Mouse (Mus musculus) lung, postnatal 4 days (tissue): Measurements from ENCODE around the gene Glud1.

Source experiments
- DNase-seq, 2 experiments: peaks; one replicate each; pipeline ENCODE4 v3.0.0; 2021

The Glud1 gene

DNA sequence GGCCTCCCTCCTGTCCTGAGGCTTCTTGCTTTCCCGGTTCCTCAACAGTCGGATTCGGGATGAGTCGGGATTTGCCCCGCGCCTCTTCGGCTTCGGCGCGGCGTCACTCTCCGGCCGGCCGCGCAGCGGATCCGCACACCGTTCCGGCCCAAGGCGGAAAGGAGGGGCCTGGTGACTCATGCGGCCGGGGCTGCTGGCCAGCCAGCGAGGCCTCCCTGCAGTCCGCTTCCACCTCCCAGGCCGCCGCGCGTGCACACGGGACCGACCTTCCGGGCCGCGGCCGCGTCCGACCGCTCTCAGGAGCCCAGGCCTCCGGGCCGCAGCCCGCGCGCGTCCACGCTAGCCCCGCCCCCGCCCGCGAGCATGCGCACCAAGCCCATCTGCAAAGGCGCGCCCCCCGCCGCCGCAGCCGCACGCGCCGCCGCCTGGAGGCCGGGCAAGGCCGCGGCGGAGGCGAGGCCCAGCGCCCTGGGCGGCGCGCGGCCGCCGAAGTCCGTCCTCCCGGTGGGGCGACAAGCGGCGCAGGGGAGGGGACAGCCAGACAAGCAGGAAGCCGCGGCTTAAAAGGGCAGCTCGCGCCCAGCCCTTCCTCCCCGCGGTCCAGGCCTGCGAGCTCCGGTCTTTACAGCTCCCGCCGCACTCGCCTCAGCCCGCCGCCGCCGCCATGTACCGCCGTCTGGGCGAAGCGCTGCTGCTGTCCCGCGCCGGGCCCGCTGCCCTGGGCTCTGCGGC lies at the start of gene Glud1, which contains the start of gene Shld2:
Gene Glud1 (plus strand): TSS at position 494 of the 732 bp plus-strand sequence.
Gene Shld2 (minus strand): TSS at position 260 of the 732 bp plus-strand sequence.
- DNase-seq, result peak; percentile 98 to 99

DNA sequence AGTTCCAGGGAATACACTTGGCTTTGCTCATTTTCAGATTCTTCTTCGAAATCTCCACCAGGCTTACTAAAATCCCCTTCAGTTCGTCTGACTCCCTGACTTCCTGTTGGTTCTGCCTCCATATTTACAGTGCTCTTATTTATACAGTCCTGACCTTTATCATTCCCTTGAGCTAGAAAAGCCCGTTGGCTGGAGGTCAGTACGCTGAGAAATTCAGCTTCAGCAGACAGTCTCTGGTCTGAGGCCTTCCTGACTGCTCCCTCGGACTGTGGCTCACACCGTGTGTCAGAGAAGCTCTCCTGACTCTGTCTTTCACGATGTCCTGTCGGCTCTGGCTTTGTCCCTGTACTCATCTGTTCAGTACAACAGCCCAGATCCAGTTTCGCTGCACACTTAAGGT lies 42.5 kb upstream of the Glud1 start:
- DNase-seq, result no peak

DNA sequence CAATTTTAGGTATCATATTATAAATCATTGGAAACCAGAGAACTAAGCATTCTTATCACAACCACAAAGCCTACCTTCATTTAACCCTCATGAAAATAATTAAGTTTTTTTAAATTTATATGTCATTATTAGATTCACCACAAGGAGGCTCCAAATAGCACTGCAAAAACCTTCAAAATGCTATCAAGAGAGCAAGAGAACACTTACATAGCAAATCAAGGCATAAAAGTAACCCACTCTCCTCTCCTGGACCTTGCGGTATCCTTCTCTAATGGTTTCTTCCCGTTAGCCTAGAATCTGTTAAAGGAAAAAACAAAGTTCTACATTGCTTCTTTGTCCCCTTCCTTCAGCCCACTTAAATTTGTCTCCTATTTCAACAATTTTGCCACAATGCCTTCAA lies 37.2 kb upstream of the Glud1 start:
- DNase-seq, result no peak

DNA sequence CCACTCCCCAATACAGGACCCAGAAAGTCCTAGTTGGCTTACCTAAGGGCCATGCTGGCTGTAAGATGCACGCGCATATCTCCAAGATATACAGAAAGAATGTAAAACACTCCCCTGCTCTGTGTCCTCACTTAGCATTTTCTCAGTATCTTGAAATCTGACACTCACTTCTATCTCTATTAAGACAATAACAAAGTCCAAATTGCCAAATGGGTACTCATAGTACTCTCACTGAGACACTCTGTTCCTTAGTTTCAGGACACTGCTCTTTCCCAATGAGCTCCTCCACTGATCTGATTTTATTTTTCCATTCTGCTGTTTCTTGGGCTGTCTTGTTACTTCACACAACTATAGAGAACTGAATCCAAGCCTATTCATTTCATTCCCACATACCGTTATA lies 36.4 kb upstream of the Glud1 start:
- DNase-seq, result no peak

DNA sequence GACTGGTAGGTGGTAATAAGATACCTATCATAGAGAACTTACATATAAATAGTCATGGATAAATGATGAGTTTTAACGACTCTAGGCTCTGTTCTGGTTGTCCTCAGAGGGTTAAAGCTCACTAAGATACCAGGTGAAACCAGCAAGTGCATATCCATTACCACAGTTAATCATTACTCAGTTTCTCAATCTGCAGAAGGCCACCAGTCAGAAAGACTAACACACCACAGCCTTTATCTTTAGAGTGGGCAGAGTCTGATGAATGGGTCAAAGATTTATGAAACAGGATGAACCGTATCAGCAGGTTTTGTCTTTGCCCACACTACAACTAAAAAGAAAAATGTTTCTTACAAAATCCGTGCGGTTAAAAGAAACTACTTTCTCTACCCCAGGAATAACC lies 35.3 kb upstream of the Glud1 start:
- DNase-seq, result no peak

DNA sequence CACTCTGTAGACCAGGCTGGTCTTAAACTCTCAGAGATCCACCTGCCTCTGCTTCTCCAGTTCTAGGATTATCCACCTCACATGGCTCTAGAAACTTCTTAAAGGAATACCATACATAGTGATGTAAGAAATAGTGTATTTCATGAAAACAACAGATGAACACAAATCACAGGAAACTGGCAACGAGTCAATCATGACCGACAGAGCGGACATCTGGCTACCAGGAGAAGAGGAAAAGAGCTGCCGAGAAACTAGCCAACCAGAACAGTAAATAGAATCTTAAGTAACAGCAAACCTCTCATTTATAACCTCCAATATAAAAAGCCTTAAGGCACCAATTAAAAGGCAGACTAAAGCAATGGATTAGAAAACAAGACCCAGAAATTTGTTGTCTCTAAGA lies 30.8 kb upstream of the Glud1 start:
- DNase-seq, result no peak

DNA sequence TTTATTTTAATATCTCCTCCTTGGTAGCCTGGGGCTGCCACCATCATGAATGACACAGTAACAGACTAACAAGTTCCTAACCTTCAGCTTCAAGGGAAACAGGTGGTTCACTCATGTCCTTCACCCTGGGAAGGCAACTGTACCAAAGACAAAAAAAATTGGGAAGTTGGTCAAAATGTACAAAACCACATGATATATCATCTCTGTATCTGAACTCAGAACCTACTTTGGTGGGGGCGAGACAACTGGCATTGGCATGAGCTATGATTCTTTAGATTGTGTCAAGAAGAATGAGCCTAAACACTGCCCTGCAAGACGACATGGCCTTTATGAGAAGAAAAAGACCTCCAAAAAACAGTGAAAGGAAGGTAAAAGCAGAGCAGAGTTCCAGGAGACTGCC lies 29.7 kb upstream of the Glud1 start:
- DNase-seq, result no peak

DNA sequence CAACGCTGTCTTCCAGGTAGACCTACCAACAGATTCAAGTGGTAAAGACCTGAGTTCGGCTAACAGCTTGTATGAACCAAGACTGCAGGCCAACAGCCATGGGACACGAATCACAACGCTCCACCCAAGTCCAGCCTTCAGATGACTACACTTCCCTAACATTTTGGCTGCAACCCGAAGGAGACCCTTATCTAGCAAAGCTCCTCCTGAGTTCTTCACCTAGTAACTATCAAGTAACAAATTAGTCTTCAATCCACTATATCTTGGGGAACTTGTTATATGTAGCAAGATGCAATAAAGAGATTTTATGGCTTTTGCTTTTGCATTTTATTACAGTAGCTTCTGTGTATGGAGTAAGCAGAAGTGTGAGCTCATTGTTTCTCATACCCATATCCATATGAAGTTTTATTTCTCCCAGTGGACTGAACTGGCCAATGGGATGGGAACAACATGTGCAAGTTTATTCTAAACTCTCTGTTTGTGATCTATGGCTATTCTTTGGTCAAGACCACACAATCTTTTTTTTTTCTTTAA lies 28.7 kb upstream of the Glud1 start:
- DNase-seq, result no peak

DNA sequence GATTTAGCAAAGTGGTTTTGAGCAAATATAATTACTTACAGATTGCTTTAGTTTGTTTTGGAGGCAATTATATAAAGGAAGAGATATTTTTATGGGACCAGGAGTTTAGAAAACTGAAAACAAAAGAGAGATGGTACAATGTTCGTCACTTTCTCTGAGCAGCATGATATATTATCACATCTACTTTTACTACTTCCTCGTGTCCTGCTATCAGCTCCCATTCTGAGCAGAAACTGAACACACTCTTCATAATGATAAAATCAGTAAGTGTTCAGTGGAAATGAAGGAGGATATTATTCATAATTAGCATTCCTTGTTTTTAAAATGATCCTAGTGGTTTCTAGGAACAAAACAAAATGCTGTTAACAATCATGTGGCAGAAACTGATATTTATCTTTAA lies 22.1 kb upstream of the Glud1 start:
- no peak for DNase-seq

DNA sequence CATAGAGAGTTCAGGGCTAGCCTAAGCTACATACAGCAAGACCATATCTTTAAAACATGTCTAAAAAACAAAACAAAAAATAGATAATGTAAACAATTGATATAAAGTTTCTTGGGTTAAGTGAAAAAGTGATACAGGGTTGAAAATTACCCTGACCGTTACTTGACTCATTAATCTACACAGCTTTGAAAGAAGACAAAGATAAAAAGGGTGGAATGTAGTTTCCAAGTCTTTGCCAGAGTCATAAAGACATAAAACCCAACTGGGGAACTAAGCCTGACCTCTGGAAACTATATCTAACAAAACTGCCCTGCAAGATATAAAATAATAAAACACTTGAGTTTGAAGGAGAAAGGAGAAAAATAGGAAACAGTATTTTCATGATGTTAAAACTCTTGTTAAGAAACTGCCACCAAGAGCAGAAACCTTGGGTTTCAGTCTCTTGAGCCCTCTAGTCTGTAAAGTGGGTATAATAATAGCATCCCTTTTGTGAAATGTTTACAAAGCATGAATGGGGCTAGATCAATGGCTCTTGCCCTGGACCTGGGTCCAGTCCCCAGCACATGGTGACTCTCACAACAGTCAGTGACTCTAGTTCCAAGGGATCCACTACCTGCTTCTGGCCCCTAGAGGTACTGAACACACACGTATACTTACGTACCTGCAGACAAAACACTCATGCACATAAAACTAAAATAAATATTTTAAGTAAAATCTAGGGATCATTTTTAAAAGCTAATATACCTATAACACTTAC lies 21.1 kb upstream of the Glud1 start:
- DNase-seq, result no peak

DNA sequence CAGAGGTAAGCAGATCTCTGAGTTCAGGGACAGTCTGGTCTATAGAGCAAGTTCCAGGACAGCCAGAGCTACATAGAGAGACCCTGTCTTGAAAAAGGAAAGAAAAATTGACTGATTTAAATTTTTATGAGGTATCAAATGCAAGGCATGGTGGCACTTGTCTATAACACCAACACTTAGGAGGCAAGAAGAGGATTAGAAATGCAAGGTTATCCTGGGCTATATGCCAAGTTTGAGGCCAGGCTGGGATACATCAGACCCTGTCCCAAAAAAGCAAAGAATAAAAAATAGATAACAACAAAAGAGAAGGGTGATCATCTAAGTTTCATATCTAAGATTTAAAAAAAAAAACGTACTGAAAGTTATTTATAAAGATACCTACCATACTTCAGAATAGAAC lies 20.3 kb upstream of the Glud1 start:
- DNase-seq, result no peak

DNA sequence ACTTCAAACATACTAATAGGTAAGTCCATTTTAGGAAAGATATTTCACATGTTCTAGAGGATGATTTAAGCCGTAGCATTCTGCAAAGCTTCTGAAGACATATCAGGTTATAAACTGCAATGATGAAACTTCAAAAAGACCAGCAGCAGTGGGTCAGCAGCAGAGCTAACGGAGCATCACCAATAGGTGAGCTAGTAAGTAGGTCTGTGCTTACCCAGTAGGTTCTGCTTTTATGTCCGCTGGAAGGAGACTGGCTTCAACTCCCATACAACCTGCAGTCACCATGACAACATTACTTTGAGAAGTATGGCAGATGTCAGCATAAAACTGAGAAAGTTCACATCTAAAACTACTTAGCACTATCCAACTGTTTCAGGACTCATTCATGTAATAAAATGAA lies 16.9 kb upstream of the Glud1 start:
- no peak for DNase-seq

DNA sequence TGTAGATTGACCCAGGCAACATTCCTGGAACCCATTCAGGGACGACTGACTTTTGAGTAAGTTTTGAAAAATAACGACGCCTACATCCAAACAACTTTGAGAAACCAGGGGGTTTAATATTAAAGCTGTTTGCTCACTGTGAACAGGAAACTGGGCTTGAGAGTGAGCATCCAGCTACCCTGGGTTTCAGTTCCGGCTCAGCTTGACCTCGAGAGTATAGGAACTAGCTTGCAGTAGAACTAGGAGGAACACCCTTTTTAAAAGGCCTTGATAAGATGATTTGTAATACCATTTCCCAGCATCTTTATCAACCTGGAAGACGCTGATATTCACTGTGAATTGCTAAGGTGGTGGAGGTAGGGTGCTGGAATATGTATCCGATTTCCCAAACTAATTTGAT lies 14.2 kb upstream of the Glud1 start:
- DNase-seq, result no peak

DNA sequence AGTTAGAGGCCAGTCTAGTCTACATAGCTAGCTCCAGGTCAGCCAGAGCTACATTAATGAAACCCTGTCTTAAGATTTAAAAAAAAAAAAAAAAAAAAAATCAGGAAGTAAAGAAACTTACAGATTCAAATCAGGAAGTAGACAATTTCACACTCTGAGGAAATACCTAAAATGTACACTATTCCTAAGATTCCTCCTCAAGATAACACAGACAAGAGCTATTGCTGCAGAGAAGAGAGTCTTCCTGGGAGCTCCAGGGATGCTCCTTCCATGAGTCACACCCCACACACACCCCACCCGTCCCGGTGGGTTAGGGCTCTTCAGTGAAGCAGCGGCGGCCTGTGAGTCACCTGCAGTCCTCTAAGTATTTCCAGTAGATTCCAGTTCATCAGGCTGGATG lies 13.5 kb upstream of the Glud1 start:
- peak; percentile 26 to 56 for DNase-seq

DNA sequence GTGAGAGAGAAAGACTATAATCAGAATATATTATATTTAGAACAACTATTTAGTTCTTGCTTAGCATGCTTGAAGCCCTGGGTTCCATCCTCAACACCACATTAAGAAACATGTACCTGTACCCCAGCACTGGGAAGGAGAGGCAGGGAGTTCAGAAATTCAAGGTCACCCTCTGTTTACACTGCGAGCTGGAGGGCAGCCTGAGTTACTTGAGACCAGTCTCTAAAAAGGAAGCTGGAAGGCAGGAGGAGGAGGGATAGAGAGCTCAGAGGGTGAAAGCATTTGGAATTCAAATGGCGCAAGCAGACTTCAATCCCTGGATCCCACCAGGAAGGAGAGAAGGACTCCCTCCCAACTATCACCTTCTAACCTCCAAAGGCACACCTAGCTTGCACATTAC lies 12.9 kb upstream of the Glud1 start:
- no peak for DNase-seq

DNA sequence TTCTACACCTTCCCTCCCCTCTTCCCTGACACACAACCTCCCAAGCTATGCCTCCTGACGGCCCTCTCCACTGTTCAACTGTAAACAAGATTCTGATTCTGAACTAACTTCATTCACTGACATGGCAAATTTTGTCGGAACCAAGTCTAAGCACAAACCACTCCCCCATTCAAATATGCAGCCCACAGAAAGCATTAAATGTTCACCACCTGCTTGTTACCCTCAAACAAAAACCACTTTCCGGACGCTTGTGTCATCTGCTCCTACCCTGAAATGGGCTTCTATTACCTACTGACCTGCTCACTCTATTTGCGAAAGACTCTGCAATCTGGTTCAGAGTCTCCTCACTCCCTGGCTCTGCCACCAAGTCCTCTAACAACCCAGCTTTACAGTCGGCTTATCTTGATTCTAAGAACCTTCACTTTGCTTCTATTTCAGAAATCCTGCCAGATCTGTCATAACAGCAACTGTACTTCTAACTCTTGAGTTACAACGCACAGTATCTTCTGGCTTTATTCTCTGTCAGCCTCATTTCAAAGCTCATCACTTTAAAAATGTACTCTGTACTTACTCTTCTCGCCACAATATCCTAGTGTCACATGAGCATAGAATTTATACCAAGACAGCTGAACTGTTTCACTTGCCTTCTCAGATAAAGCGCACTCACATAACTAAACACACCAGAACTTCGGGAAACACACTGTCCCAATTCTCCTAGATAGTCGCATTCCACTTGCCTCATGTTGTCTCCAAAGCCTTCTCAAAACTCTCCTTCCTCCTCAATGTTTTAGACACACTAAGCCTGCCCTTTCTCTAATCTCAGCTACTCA lies 11.4 kb upstream of the Glud1 start:
- DNase-seq, result no peak

DNA sequence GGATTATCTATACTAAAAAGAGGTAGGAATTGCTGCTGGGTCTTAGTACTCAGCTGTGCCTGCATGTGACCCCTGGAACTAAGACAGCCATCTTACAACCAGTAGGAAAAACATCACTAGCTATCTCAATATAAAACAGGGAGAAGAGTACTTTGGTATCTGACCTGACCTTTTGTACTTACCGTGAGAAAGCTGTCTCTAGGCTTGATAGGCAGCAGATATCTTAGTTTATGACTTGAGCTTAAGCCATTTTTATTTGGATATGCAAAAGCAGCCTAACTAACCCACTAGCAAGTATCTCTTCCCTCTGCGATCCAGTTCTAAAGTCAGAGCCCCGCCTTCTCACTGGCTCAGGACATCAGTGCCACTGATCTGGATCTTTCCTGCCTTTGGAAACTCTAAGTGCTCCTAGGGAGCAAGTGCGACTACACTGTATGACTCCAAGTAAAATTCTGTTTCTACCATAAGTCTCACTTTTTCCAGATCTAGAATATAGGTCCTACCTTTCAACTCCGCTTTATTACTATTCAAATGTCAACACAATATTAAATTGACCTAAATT lies 7.8 kb upstream of the Glud1 start:
- DNase-seq, result no peak

DNA sequence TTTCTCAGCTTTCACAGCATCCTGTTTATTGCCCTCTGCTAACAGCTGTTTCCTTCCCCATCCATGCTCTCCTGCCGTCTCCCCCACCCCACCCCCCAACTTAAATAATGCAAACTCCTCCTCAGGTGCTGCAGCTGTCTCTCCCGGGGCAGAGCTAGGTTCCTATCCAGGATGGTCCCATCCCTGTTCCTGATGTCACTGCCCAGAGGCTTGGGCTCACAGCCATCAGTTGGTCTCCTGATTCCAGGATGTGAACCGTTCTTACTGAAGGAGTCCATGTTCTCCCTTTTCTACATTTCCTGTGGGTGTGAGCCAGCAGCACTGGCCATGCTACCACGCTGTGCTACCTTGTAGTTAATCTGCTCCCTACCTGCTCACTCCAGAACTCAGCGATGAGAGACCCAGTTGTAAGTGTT lies 7.3 kb upstream of the Glud1 start:
- DNase-seq, result peak in 1 of 2 experiments; percentile 24

DNA sequence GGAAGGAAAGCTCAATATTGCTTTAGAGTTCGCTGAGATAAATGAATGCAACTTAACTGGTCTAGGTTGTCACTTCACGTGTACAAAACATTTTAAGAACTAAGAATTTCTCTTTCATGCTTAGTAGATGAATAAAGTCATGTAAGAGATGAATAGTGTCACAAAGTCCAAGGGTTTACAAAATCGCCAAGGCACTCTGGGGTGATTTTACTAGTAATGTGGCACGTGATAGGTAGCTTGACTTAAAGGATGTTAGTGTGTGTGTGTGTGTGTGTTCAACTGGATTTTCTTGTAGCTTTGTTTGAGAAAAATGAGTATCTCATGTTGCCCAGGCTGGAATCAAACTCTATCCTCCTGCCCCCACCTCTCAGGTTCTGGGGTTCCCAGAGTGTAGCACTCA lies 1.3 kb upstream of the Glud1 start:
- DNase-seq, result no peak

DNA sequence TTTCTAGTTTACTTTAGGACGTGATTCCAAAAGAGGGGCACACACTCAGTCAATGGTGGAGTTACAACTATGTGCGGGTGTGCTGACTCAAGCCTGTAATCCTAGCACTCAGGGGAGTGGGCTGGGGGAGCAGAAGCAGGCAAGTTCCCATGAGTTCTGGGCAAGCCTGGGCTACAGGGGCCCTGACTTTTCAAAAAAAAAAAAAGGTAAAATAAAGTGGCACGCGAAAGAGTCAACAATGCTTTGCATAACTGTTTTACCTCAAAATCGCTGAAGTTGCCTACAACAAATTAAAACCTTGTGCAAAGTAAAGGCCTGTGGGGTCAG lies 657 bp upstream of the Glud1 start:
- no peak for DNase-seq

DNA sequence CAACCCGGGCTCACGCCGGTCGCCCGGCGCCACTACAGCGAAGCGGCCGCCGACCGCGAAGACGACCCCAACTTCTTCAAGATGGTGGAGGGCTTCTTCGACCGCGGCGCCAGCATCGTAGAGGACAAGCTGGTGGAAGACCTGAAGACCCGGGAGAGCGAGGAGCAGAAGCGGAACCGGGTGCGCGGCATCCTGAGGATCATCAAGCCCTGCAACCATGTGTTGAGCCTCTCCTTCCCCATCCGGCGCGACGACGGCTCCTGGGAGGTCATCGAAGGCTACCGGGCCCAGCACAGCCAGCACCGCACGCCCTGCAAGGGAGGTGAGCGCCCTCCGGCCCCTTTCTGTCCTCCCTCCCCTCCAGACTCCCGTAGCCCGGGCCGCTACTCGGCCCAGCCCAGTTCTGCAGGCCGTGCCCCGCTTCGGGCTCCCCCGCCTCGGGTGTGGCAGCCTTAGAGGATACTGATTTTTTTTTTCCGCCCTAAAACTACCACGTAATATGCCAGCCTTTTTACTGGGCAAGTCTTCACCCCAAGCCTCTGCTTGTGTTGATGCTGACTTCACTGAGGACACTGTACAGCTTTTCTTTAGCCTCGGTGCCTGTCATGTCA lies 599 bp downstream of the Glud1 start:
- peak; percentile 68 to 71 for DNase-seq

DNA sequence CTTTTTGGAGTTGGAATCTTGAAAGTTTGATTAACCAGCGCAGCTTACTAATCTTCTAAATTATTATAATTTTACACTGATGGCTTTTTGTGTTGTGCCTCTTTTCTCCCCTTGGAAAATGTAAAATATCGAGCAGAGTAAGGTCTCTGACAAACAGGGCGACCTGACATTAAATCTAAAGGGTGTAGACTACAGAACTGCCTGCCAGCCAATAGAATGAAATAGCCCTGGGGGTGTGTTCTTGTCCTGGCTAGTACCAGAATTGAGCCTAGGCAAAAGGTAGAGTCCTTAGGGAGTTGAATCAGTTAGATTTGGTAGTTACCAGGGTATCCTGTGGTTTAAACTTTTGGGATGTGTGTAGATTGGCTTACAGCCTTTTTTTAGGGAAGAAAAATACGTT lies 1.2 kb downstream of the Glud1 start:
- no peak for DNase-seq
